Mouse (Mus musculus) ES-E14 (cell line): ENCODE results near the gene Fam25c. TPM values are rescaled to one million over a fixed set of nuclear protein-coding genes. Genes with fewer than 3 reads are reported as not detected.

ENCODE experiments used
- DNase-seq: peaks from one replicate; pipeline ENCODE4 v3.0.0-alpha.2; 2013; ENCODE audit warnings: low read depth, low spot score
- H3K27ac ChIP-seq: 2 replicates; pipeline ENCODE4 v1.5.1; 2012; ENCODE audit warnings: low read depth, mild to moderate bottlenecking, low read length, moderate library complexity, mixed read lengths; ENCODE audit not compliant: poor library complexity, insufficient read depth, severe bottlenecking
- H3K36me3 ChIP-seq: 2 replicates; pipeline ENCODE4 v1.6.1; 2012; ENCODE audit warnings: mild to moderate bottlenecking, low read length, moderate library complexity, mixed read lengths; ENCODE audit not compliant: control insufficient read depth, poor library complexity, insufficient read depth, severe bottlenecking
- H3K4me1 ChIP-seq, 2 experiments: fragments of 150-350 bp in 1 of 2; sonication (generic) in 1 of 2; 2 replicates each; pipeline ENCODE4 v1.6.1; 2012; ENCODE audit warnings: low read length in 2 of 2, mild to moderate bottlenecking in 1 of 2, mixed read lengths in 1 of 2; ENCODE audit not compliant: control insufficient read depth in 2 of 2, insufficient read depth in 2 of 2, poor library complexity in 1 of 2
- H3K4me3 ChIP-seq, 2 experiments: fragments of 150-350 bp in 1 of 2; sonication (generic) in 1 of 2; 2 replicates each; pipeline ENCODE4 v1.5.1; 2012; ENCODE audit warnings: low read length in 2 of 2, low read depth in 1 of 2, mild to moderate bottlenecking in 1 of 2, mixed read lengths in 1 of 2; ENCODE audit not compliant: insufficient read depth in 1 of 2, poor library complexity in 1 of 2, severe bottlenecking in 1 of 2
- H3K9ac ChIP-seq: 2 replicates; pipeline ENCODE4 v1.6.1; 2012; ENCODE audit warnings: low read depth, mild to moderate bottlenecking, low read length, mixed read lengths; ENCODE audit not compliant: poor library complexity, insufficient read depth, severe bottlenecking
- H3K9me3 ChIP-seq: fragments of 150-350 bp; sonication (generic); 2 replicates; pipeline ENCODE4 v1.6.1; 2012; ENCODE audit warnings: low read depth, mild to moderate bottlenecking, low read length; ENCODE audit not compliant: control insufficient read depth, insufficient read depth
- CHD2 ChIP-seq: IDR thresholded peaks from 2 replicates; pipeline ENCODE4 v1.6.1; 2014; ENCODE audit warnings: mild to moderate bottlenecking, low read depth, low read length, inconsistent platforms
- HCFC1 ChIP-seq: IDR thresholded peaks from 2 replicates; pipeline ENCODE4 v1.6.1; 2012; ENCODE audit warnings: low read length, inconsistent platforms, borderline replicate concordance; ENCODE audit not compliant: insufficient read depth
- MAFK ChIP-seq: IDR thresholded peaks from 2 replicates; pipeline ENCODE4 v1.6.1; 2014; ENCODE audit warnings: mild to moderate bottlenecking, low read depth, low read length, inconsistent platforms; ENCODE audit not compliant: insufficient read depth
- ZC3H11A ChIP-seq: IDR thresholded peaks from 2 replicates; pipeline ENCODE4 v1.6.1; 2012; ENCODE audit warnings: low read depth, mild to moderate bottlenecking, inconsistent platforms, low read length, borderline replicate concordance
- ZNF384 ChIP-seq: IDR thresholded peaks from 2 replicates; pipeline ENCODE4 v1.6.1; 2012; ENCODE audit warnings: low read depth, low read length, inconsistent platforms
- in situ Hi-C, 2 experiments: fragments of 600-800 bp; cut with MboI; formaldehyde crosslinking; loops; one replicate each; pipeline ENCODE4 v1.15.1; 2025; ENCODE audit warnings: low sequenced_read_pairs in 2 of 2, inconsistent platforms in 1 of 2; ENCODE audit not compliant: unreplicated experiment in 2 of 2
- total RNA-seq: library from RNA; depleted of rRNA; stranded (reverse); fragments of 300-350 nt; gene quantifications from 2 replicates; pipeline ENCODE4 v1.2.3, GENCODE M21; 2012

Fam25c gene
- total RNA-seq, 1 experiment, result 145 TPM

GRCm38 (mm10) chr14:34363490-34364253 lies 8.4 kb upstream of the Fam25c start:
- TF ChIP-seq CHD2, result no peak
- no peak for TF ChIP-seq ZNF384
- no peak for TF ChIP-seq MAFK
- TF ChIP-seq ZC3H11A, result no peak
- TF ChIP-seq HCFC1, result no peak
- Histone ChIP-seq H3K4me1 (peaks cover 16 to 17% of the 10 kb centered on the region in 2 experiments), H3K27ac (peak overlapping the region; percentile 97), H3K4me3 (peak overlapping the region; percentile 4 to 65), H3K9ac (peak overlapping the region; percentile 78), H3K36me3 (peaks cover 3% of the 10 kb centered on the region; the same call in 1 of the 2 replicates), H3K9me3 (no peaks in the 10 kb centered on the region)
- in situ Hi-C loops, result no loop called here
- peak; percentile 65 for DNase-seq

GRCm38 (mm10) chr14:34362726-34363445 lies 7.7 kb upstream of the Fam25c start:
- no peak for DNase-seq
- peak overlapping the region; percentile 97 for H3K27ac ChIP-seq
- H3K4me3 ChIP-seq, result peak overlapping the region; percentile 4 to 65
- TF ChIP-seq ZC3H11A, result peak; percentile 52; the same call in 1 of the 2 replicates
- TF ChIP-seq MAFK, result 0 out of 2 replicates have a peak, but pooled peaks have one; percentile 16
- peak; percentile 53; the same call in 1 of the 2 replicates for TF ChIP-seq ZNF384
- 0 out of 2 replicates have a peak, but pooled peaks have one; percentile 32 for TF ChIP-seq HCFC1
- TF ChIP-seq CHD2, result no peak
- peaks cover 3% of the 10 kb centered on the region; the same call in 1 of the 2 replicates for H3K36me3 ChIP-seq
- no peaks in the 10 kb centered on the region for H3K9me3 ChIP-seq
- in situ Hi-C loops, result no loop called here
- H3K9ac ChIP-seq, result peak overlapping the region; percentile 78
- peaks cover 19 to 22% of the 10 kb centered on the region in 2 experiments for H3K4me1 ChIP-seq

- TF ChIP-seq CHD2, result no peak
These were observed 6.9 kb upstream of the Fam25c start for GRCm38 (mm10) chr14:34362135-34362534.

GRCm38 (mm10) chr14:34360251-34360650 lies 5.0 kb upstream of the Fam25c start:
- Histone ChIP-seq H3K27ac (peak overlapping the region; percentile 97; the same call in 1 of the 2 replicates), H3K9me3 (no peaks in the 10 kb centered on the region), H3K4me1 (peaks cover 19 to 38% of the 10 kb centered on the region in 2 experiments), H3K36me3 (no peaks in the 10 kb centered on the region; the same call in 1 of the 2 replicates), H3K9ac (peak overlapping the region; percentile 74; the same call in 1 of the 2 replicates), H3K4me3 (peak overlapping the region in 1 of 2 experiments; percentile 7; a peak in 1 of 4 replicates)
- DNase-seq, result no peak
- TF ChIP-seq CHD2 (no peak), ZC3H11A (no peak), ZNF384 (no peak), HCFC1 (no peak), MAFK (no peak)
- in situ Hi-C loops, result no loop called here

More at GRCm38 (mm10) chr14:34362135-34362534, 6.9 kb upstream of the Fam25c start:
- peak overlapping the region; percentile 78 for H3K9ac ChIP-seq
- H3K4me1 ChIP-seq, result peaks cover 19 to 26% of the 10 kb centered on the region in 2 experiments
- H3K4me3 ChIP-seq, result peak overlapping the region; percentile 4 to 65
- peak overlapping the region; percentile 97 for H3K27ac ChIP-seq
- H3K36me3 ChIP-seq, result peaks cover 3% of the 10 kb centered on the region; the same call in 1 of the 2 replicates
- DNase-seq, result no peak
- in situ Hi-C loops, result no loop called here
- no peaks in the 10 kb centered on the region for H3K9me3 ChIP-seq
